Mouse (Mus musculus): ENCODE results near the gene Tbx15.

DNA sequence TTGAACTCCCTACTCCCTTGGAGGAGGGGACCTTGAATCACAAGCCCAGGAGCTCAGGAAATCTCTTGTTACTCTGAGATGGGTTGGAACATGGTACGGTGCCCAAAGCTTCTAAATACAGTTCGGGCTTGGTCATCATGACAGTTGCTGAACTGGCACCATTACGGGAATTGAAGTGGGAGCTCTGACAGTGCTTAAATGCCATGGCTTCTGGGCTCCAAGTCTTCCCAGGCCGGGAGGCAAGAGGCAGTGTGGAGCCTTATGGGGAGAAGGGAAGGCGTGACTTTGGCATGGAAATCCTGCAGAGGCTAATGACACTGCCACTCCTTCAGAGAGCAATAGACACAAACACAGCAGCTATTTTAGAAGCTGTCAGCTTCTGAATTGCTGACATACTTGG, 56.0 kb downstream of the Tbx15 start:
- TF ChIP-seq CTCF (IDR thresholded peaks at IDR 0.05; ENCODE audit: borderline replicate concordance, extremely low read depth, insufficient read depth, insufficient read length) (no peak), POLR2A (IDR thresholded peaks at IDR 0.05; ENCODE audit: borderline replicate concordance, extremely low read depth, insufficient read depth, insufficient read length, poor library complexity, severe bottlenecking) (no peak)

Data from brain, embryonic 14.5 days (tissue).